Mouse (Mus musculus) forebrain, embryonic 13.5 days (tissue): Measurements from ENCODE around the gene Adcy5. TPM values are rescaled to one million over a fixed set of nuclear protein-coding genes. Genes with fewer than 3 reads are reported as not detected.
A peak's percentile ranks its signal among the peaks of the same experiment; 100 is the strongest.

ENCODE experiments used
- ATAC-seq: fragments of 200-750 bp; cut with Nextera tagmentation; 2 replicates; pipeline ENCODE4 v1.8.0; 2017
- H3K27ac ChIP-seq: fragments of 300-500 bp; sonication (generic); 2 replicates; pipeline ENCODE4 v1.5.1; 2015; ENCODE audit warnings: inconsistent platforms, mild to moderate bottlenecking, moderate library complexity
- H3K27me3 ChIP-seq: fragments of 300-500 bp; sonication (generic); 2 replicates; pipeline ENCODE4 v1.6.1; 2015; ENCODE audit warnings: mild to moderate bottlenecking, inconsistent platforms
- H3K36me3 ChIP-seq: fragments of 300-500 bp; sonication (generic); 2 replicates; pipeline ENCODE4 v1.6.1; 2015; ENCODE audit warnings: mild to moderate bottlenecking, inconsistent platforms; ENCODE audit not compliant: poor library complexity, severe bottlenecking
- H3K4me1 ChIP-seq: fragments of 300-500 bp; sonication (generic); 2 replicates; pipeline ENCODE4 v1.6.1; 2015; ENCODE audit warnings: inconsistent platforms
- H3K4me2 ChIP-seq: fragments of 300-500 bp; sonication (generic); 2 replicates; pipeline ENCODE4 v1.6.1; 2015; ENCODE audit warnings: inconsistent platforms, mild to moderate bottlenecking, moderate library complexity
- H3K4me3 ChIP-seq: fragments of 300-500 bp; sonication (generic); 2 replicates; pipeline ENCODE4 v1.5.1; 2015; ENCODE audit warnings: mild to moderate bottlenecking, inconsistent platforms
- H3K9ac ChIP-seq: fragments of 300-500 bp; sonication (generic); 2 replicates; pipeline ENCODE4 v1.6.1; 2015; ENCODE audit warnings: mild to moderate bottlenecking, inconsistent platforms
- H3K9me3 ChIP-seq: fragments of 300-500 bp; sonication (generic); replicated peaks from 2 replicates; pipeline ENCODE4 v1.6.1; 2016; ENCODE audit warnings: inconsistent platforms
- WGBS: fragments of 180-500 bp; shearing (Covaris S2); methylation state at CpG from one replicate; pipeline ENCODE4 v1.1.7; 2015; 5-methylcytosine and 5-hydroxymethylcytosine counted together
- polyA plus RNA-seq: library from polyadenylated mRNA; unstranded; fragments of >200 nt; fragmentation: Nextera tagmentation; extraction: Ambion mirVana; gene quantifications from 2 replicates; pipeline ENCODE4 v1.2.1, GENCODE M21; 2015

Adcy5 gene
- polyA plus RNA-seq, 1 experiment from 2014 or later: 2.6 TPM

GRCm38 (mm10) chr16:35287244-35287643 is 132.6 kb downstream of the Adcy5 start:
- no peaks in the 10 kb centered on the region for H3K9me3 ChIP-seq
- H3K4me1 ChIP-seq: no peaks in the 10 kb centered on the region
- ATAC-seq: no peak
- H3K36me3 ChIP-seq: peaks cover 7% of the 10 kb centered on the region; the same call in 1 of the 2 replicates
- H3K4me2 ChIP-seq: no peak overlapping the region
- WGBS: 93% methylated on average over 5 of the region's 5 CpGs
- no peak overlapping the region for H3K9ac ChIP-seq
- no peak overlapping the region for H3K4me3 ChIP-seq
- no peaks in the 10 kb centered on the region for H3K27me3 ChIP-seq
- no peak overlapping the region for H3K27ac ChIP-seq

DNA sequence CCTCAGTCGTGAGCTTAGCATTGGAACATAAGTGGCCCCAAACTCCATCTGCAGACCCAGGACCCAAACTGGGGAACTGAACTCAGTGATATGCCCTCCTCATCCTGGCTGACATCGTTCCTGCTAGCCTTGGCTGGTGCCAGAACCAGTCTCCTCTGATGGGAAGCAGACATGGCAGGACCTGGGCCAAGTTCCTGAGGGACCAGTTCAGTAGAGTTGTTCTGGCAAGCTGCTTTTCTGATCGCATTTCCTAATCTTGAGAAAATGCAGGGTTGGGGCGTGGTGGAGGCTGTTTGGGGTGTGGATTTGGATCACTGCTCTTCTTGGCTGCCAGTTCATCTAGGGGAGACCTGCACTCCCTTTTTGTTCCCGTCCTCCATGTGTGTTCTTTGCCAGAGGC is 143.1 kb downstream of the Adcy5 start:
- H3K9me3 ChIP-seq: no peaks in the 10 kb centered on the region
- H3K36me3 ChIP-seq: peaks cover 14% of the 10 kb centered on the region
- peaks cover 8% of the 10 kb centered on the region for H3K4me1 ChIP-seq
- no peak overlapping the region for H3K4me2 ChIP-seq
- ATAC-seq: no peak
- H3K4me3 ChIP-seq: no peak overlapping the region
- 84% methylated on average over 5 of the region's 5 CpGs for WGBS
- no peaks in the 10 kb centered on the region for H3K27me3 ChIP-seq
- H3K9ac ChIP-seq: no peak overlapping the region
- H3K27ac ChIP-seq: no peak overlapping the region

DNA sequence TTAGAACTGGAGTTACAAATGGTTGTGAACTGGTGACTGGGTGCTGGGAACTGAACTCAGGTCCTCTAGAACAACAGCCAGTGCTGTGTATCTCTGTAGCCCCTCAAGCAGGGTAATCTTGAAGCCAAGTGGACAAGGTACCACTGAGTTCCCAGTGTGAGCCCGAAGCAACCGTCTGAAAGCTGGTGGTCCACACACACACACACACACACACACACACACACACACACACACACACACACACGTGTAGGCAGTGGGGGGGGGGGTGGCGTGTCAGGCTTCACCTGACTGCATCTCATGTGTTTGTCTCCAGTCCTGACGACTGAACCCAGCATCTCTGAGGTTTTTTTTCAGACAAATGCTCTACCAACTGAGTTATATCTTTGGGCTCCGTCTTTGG is 145.5 kb downstream of the Adcy5 start:
- Histone ChIP-seq H3K9me3 (no peaks in the 10 kb centered on the region), H3K4me2 (no peak overlapping the region), H3K4me3 (no peak overlapping the region), H3K9ac (no peak overlapping the region), H3K4me1 (peaks cover 8% of the 10 kb centered on the region), H3K27ac (no peak overlapping the region), H3K36me3 (peaks cover 30% of the 10 kb centered on the region), H3K27me3 (no peaks in the 10 kb centered on the region)
- WGBS: 93% methylated on average over 5 of the region's 6 CpGs
- ATAC-seq: no peak

DNA sequence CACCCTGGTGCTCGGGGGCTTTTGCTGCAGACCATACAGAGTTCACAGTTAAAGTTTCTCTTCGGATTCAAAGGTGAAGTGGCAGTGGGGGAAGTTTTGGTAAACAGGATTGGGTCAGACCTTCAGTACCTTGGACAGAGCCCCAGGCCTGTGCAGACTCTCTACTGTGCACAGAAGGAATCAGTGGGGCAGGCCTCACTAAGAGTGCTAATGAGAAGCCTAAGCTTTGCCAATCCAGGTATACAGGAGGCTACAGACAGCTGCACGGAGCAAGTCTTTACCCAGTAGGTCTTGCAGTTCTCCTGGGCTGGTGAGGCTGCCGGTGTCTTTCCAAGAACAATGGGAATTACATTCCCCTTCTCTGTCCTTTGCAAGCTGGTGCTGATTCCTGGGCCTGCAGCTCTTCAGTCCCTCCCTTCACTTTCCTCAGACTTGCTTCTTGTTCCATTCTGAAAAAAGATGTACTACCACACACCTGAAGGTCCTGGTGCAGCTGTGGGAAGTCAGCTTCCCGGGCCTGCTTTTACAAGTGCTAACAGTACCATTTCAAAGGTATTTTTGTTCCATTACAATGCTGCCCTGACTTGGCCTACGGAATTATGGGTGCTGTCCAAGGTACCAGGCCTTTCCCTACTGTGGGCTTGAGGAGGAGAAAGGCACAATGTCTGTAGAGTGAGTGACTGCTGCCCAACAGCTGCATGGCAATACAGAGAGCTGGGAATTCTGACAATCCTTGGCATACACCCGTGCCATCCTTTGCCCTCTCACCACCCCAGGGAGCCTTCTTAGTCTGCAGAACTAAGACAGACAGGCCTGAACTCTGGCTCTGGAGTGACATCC is 148.0 kb downstream of the Adcy5 start:
- 53% methylated on average over 7 of the region's 7 CpGs for WGBS

GRCm38 (mm10) chr16:35303721-35304120 is 149.0 kb downstream of the Adcy5 start:
- WGBS: 88% methylated on average over 6 of the region's 6 CpGs
- Histone ChIP-seq H3K36me3 (peaks cover 20% of the 10 kb centered on the region), H3K4me3 (no peak overlapping the region), H3K27me3 (no peaks in the 10 kb centered on the region), H3K4me2 (no peak overlapping the region), H3K4me1 (no peaks in the 10 kb centered on the region), H3K9ac (no peak overlapping the region), H3K27ac (no peak overlapping the region), H3K9me3 (no peaks in the 10 kb centered on the region)
- ATAC-seq: no peak

More for the DNA sequence above, 148.0 kb downstream of the Adcy5 start:
- Histone ChIP-seq H3K4me1 (no peaks in the 10 kb centered on the region), H3K36me3 (peaks cover 25% of the 10 kb centered on the region), H3K9ac (no peak overlapping the region), H3K27me3 (no peaks in the 10 kb centered on the region), H3K4me2 (no peak overlapping the region), H3K9me3 (no peaks in the 10 kb centered on the region), H3K4me3 (no peak overlapping the region), H3K27ac (no peak overlapping the region)
- ATAC-seq: no peak

- H3K27me3 ChIP-seq: no peaks in the 10 kb centered on the region
- H3K4me3 ChIP-seq: no peak overlapping the region
- H3K9ac ChIP-seq: no peak overlapping the region
- no peak for ATAC-seq
- H3K27ac ChIP-seq: no peak overlapping the region
- no peaks in the 10 kb centered on the region for H3K4me1 ChIP-seq
- WGBS: 90% methylated on average over 5 of the region's 5 CpGs
- no peaks in the 10 kb centered on the region for H3K9me3 ChIP-seq
- H3K4me2 ChIP-seq: no peak overlapping the region
- peaks cover 20% of the 10 kb centered on the region for H3K36me3 ChIP-seq
These were observed 149.7 kb downstream of the Adcy5 start for GRCm38 (mm10) chr16:35304416-35304815.

GRCm38 (mm10) chr16:35305226-35305625 is 150.5 kb downstream of the Adcy5 start:
- H3K4me1 ChIP-seq: no peaks in the 10 kb centered on the region
- H3K4me2 ChIP-seq: no peak overlapping the region
- no peaks in the 10 kb centered on the region for H3K27me3 ChIP-seq
- H3K9ac ChIP-seq: no peak overlapping the region
- H3K4me3 ChIP-seq: no peak overlapping the region
- H3K9me3 ChIP-seq: no peaks in the 10 kb centered on the region
- H3K27ac ChIP-seq: no peak overlapping the region
- no peak for ATAC-seq
- peaks cover 16% of the 10 kb centered on the region for H3K36me3 ChIP-seq
- WGBS: 87% methylated on average over 7 of the region's 7 CpGs

DNA sequence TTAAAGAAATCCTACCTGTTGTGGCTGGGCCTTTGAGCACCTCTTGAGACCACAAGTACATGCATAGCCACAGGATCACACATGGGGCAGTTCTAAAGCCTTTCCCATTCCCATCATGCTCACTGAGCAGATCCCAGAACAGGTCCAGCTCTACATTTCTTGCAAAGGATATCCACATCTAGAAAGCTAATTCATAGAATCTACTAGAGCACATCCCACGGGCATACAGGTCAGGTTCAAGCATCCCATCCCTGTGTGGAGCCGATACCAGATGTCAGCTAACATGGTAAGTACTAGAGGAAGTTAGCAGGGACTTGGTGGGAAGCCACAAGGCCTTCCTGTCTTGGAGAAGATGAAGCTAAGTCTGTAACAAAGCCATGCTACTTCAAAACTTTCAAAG is 152.0 kb downstream of the Adcy5 start:
- no peaks in the 10 kb centered on the region for H3K27me3 ChIP-seq
- peaks cover 16% of the 10 kb centered on the region for H3K36me3 ChIP-seq
- no peak overlapping the region for H3K27ac ChIP-seq
- 95% methylated on average over 2 of the region's 2 CpGs for WGBS
- H3K9ac ChIP-seq: no peak overlapping the region
- no peak overlapping the region for H3K4me3 ChIP-seq
- no peak overlapping the region for H3K4me2 ChIP-seq
- H3K4me1 ChIP-seq: peaks cover 5% of the 10 kb centered on the region
- no peak for ATAC-seq
- no peaks in the 10 kb centered on the region for H3K9me3 ChIP-seq

DNA sequence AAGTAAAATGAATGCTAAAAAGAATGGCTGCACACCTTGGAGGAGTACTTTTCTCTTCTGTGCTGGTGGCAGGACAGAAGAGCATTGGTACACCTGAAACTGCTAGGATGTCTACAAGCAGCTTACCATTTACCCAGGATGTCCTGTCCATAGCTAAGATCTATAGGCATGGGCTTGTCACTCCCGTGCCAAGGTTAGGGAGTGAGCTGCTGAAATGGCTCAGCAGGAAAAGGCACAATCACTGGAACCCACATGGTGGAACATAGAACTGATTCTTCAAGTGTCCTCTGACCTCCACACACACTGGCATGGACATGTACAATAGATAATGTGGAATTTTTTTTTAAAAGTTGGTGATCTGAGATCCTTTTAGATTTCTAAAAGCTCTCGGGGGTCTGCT is 152.7 kb downstream of the Adcy5 start:
- Histone ChIP-seq H3K4me3 (no peak overlapping the region), H3K4me2 (no peak overlapping the region), H3K27ac (no peak overlapping the region), H3K9ac (no peak overlapping the region), H3K36me3 (peaks cover 16% of the 10 kb centered on the region), H3K27me3 (no peaks in the 10 kb centered on the region), H3K4me1 (peaks cover 12% of the 10 kb centered on the region), H3K9me3 (no peaks in the 10 kb centered on the region)
- 84% methylated on average over 2 of the region's 2 CpGs for WGBS
- ATAC-seq: no peak

- Histone ChIP-seq H3K9ac (no peak overlapping the region), H3K4me3 (no peak overlapping the region), H3K36me3 (peaks cover 15% of the 10 kb centered on the region), H3K9me3 (no peaks in the 10 kb centered on the region), H3K27me3 (no peaks in the 10 kb centered on the region), H3K27ac (no peak overlapping the region), H3K4me2 (no peak overlapping the region), H3K4me1 (peaks cover 12% of the 10 kb centered on the region)
- 86% methylated on average over 6 of the region's 6 CpGs for WGBS
- no peak for ATAC-seq
These were observed 153.3 kb downstream of the Adcy5 start for GRCm38 (mm10) chr16:35308016-35308415.

DNA sequence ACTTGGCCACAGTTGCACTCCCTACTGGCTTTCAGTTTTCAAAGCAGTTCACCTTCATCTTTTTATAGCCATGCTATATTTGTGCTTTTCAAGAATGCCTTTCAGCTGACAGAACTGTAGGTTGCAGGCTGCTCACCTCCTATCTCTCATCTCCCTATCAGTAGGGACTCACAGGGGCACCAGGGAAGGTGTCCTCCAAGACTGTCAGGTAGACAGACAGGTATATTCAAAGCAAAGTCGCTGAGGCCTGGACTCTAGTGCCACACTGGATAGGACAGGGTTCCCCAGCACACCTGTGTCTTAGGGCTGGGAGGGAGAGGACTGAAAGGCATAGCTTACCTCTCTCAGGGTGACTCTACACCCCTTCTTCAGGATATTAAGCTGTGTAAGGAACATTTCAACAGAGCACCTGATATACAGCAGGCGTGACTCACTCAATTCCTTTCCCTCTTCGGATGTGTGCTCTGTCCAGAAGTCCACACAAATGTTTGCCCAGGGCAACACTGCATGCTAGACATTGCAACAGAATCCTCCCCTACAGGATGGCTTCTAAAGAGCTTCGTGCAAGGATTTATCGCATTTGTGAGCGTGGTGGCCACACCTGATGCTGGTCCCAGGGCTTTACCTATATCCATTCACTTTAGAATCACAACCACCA is 153.9 kb downstream of the Adcy5 start:
- Histone ChIP-seq H3K9ac (no peak overlapping the region), H3K4me1 (peaks cover 12% of the 10 kb centered on the region), H3K4me2 (no peak overlapping the region), H3K4me3 (no peak overlapping the region), H3K36me3 (peaks cover 12% of the 10 kb centered on the region; the same call in 1 of the 2 replicates), H3K27me3 (no peaks in the 10 kb centered on the region), H3K9me3 (no peaks in the 10 kb centered on the region), H3K27ac (no peak overlapping the region)
- ATAC-seq: peak; percentile 27; the same call in 1 of the 2 replicates
- 93% methylated on average over 6 of the region's 6 CpGs for WGBS

DNA sequence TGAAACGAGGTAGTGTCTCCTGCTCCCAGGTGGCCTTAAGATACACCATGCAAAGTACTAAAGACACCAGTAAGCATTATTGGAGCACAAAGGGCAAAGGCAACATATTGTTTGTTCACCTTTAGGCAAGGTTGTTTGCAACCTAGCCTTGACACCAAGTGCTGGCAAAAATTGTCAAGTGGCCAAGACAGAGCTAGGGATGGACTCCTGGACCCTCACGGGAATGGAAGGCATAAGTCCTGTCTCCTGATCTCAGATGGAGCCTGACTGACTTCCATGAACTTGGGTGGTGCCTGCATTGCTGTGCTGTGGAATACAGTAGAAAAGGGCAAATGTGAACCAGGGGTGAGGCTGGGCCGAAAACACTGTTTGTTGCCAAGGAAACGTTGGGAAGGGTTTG is 155.0 kb downstream of the Adcy5 start:
- no peak overlapping the region for H3K4me2 ChIP-seq
- H3K4me3 ChIP-seq: no peak overlapping the region
- WGBS: 89% methylated on average over 4 of the region's 4 CpGs
- H3K9ac ChIP-seq: no peak overlapping the region
- ATAC-seq: no peak
- no peak overlapping the region for H3K27ac ChIP-seq
- no peaks in the 10 kb centered on the region for H3K9me3 ChIP-seq
- H3K4me1 ChIP-seq: peaks cover 12% of the 10 kb centered on the region
- H3K36me3 ChIP-seq: peaks cover 9% of the 10 kb centered on the region; the same call in 1 of the 2 replicates
- no peaks in the 10 kb centered on the region for H3K27me3 ChIP-seq
